Comparison of ENCODE assay signal across 23 mouse cellular contexts in the genomic region with DNA sequence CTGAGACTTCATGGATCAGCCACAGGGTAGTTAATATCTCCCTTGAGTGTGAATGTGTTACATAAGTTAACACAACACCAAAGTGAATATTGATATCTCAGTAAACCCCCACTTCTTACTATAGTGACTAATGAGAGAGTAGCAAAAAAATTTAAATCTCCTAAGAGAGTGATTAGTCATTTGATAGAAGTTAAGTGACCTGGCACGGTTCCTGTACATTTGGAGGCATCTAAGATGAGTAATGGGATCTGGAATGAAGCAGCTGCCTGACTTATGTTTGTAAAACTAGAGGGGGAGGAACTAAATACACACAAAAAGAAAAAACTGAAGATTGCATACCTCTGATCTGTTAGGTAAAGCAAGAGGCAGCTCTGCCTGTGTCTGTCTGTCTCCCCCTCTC. TPM values are rescaled to one million over a fixed set of nuclear protein-coding genes. Genes with fewer than 3 reads are reported as not detected.
A peak's percentile ranks its signal among the peaks of the same experiment; 100 is the strongest.
DNase-seq lines count a peak whose midpoint lies in the region; TF ChIP-seq lines count a peak whose summit lies in the region.
"Had no signal": no experiment of that assay in that cellular context is flagged by ENCODE, and none has a peak within 500 bp of the region (broad histone marks: within the 10 kb centered on the region; RNA-seq: fewer than 3 reads in every experiment).

No protein-coding gene starts in this region.

- no peak for TF ChIP-seq CTCF in heart, adult 2 months (IDR thresholded peaks at IDR 0.05)

- H3K27me3 ChIP-seq in myocyte (ENCODE audit: control insufficient read depth, insufficient read depth, insufficient read length): no peaks in the 10 kb centered on the region
- no peaks in the 10 kb centered on the region for H3K27me3 ChIP-seq in heart, adult 2 months (ENCODE audit: control insufficient read depth, insufficient read depth, low read length)
- H3K27me3 ChIP-seq: liver, embryonic 15.5 days had no signal

- TF ChIP-seq EP300 in heart, adult 2 months (IDR thresholded peaks at IDR 0.05; ENCODE audit: insufficient read depth, low read depth, low read length): no peak

- TF ChIP-seq POLR2A in myocyte (IDR thresholded peaks at IDR 0.05; ENCODE audit: insufficient read length, low read depth): no peak
- no peak for TF ChIP-seq POLR2A in heart, adult 2 months (IDR thresholded peaks at IDR 0.05; ENCODE audit: insufficient read depth, low read depth, low read length)

- H3K4me3 ChIP-seq in myocyte: no peak overlapping the region
- H3K4me3 ChIP-seq in heart, adult 2 months: no peak overlapping the region
- H3K4me3 ChIP-seq: erythroblast, embryonic 14.5 days; forebrain, embryonic 12.5 days; gastrocnemius, adult 2 months; heart, embryonic 10.5 days; hindbrain, embryonic 15.5 days; liver, embryonic 15.5 days had no signal

- H3ac ChIP-seq in myocyte (ENCODE audit: control insufficient read depth, insufficient read length): no peak overlapping the region

- no peak overlapping the region for H3K27ac ChIP-seq in heart, adult 2 months
- H3K27ac ChIP-seq: forebrain, embryonic 12.5 days; gastrocnemius, adult 2 months; heart, embryonic 10.5 days; hindbrain, embryonic 15.5 days; liver, embryonic 15.5 days; stomach, postnatal 0 days had no signal

- WGBS in heart, adult 2 months: 42% methylated on average over 1 of the region's 1 CpGs

- H3K4me1 ChIP-seq in heart, adult 2 months (ENCODE audit: control insufficient read depth, insufficient read depth, low read length): no peaks in the 10 kb centered on the region
- H3K4me1 ChIP-seq: forebrain, embryonic 12.5 days; heart, embryonic 10.5 days; hindbrain, embryonic 15.5 days; liver, embryonic 15.5 days had no signal

- peaks cover 3% of the 10 kb centered on the region for H3K79me2 ChIP-seq in myocyte (ENCODE audit: control insufficient read depth, insufficient read depth)
- H3K79me2 ChIP-seq in heart, adult 2 months (replicated peaks; ENCODE audit: control insufficient read depth, insufficient read depth, low read length): no peaks in the 10 kb centered on the region

- peak; percentile 17 for DNase-seq in adrenal gland, postnatal 14 days
- no peak for DNase-seq in adrenal gland, postnatal 25 days
- peak; percentile 45 for DNase-seq in 416B (ENCODE audit: low read depth)
- peak; percentile 29 for DNase-seq in adipocyte (ENCODE audit: low spot score)
- no peak for DNase-seq in embryo, embryonic 9.5 days (ENCODE audit: extremely low spot score)
- DNase-seq in heart, adult 2 months: no peak
- DNase-seq: cerebellum, adult 11 months; cerebellum, adult 9-11 months; gastrocnemius, adult 2 months; kidney, adult 2 months; kidney, postnatal 14 days; left cerebral cortex, postnatal 4 days; liver; thymus, adult 2 months; thymus, postnatal 4 days had no signal

- intact Hi-C loops in heart, adult 2 months (cut with DNase I): loop anchor here (10.0 kb wide), 1 partner anchor 374 kb away; a partner anchor contains a TSS

- H3K4me2 ChIP-seq in myocyte (ENCODE audit: low read depth): peak overlapping the region; percentile 44
- H3K4me2 ChIP-seq: forebrain, embryonic 12.5 days; hindbrain, embryonic 15.5 days; liver, embryonic 15.5 days; midbrain, embryonic 11.5 days had no signal

- no peak overlapping the region for H3K9ac ChIP-seq in heart, adult 2 months (ENCODE audit: low read depth, low read length)
- H3K9ac ChIP-seq: forebrain, embryonic 12.5 days; hindbrain, embryonic 15.5 days; liver, embryonic 15.5 days had no signal

- H3K36me3 ChIP-seq in myocyte (ENCODE audit: control insufficient read depth, insufficient read depth): no peaks in the 10 kb centered on the region
- no peaks in the 10 kb centered on the region for H3K36me3 ChIP-seq in heart, adult 2 months (ENCODE audit: control insufficient read depth, insufficient read depth, low read length)
- H3K36me3 ChIP-seq: forebrain, embryonic 12.5 days; heart, embryonic 10.5 days; hindbrain, embryonic 15.5 days; liver, embryonic 15.5 days had no signal

TF ChIP-seq in myocyte, 11 proteins besides CTCF, POLR2A, EP300 and RAD21:
- peak in 1 of 3 experiments; percentile 4 for TF ChIP-seq MYOD1 (IDR thresholded peaks at IDR 0.05; ENCODE audit: control insufficient read depth in 1 of 3, insufficient read length in 2 of 3, low read depth in 2 of 3)
- TF ChIP-seq TCF12 (IDR thresholded peaks at IDR 0.05; ENCODE audit: insufficient read depth, poor library complexity, severe bottlenecking): no peak

RNA-seq across cellular contexts. Expression of a gene that starts 7.1 kb away (rescaled TPM):
- total RNA-seq in adrenal gland, postnatal 14 days (2021): 25.3 and 27.5 TPM in 2 replicates
- 26.0 and 37.9 TPM in 2 replicates for total RNA-seq in adrenal gland, postnatal 25 days (2021)
- polyA plus RNA-seq in myocyte (2012; fragmentation: generic; extraction: Trizol): 12.1 TPM
- total RNA-seq in heart, adult 2 months (2021): 10 to 100 TPM in 1 of 2 experiments, 1 to 10 TPM in 1; 7.2 to 12.8 TPM
- 12.9 and 18.2 TPM in 2 replicates for polyA plus RNA-seq in heart, adult 2 months (2012; rRNA removed)

Comparison
In these comparisons a context has a peak if more than half of its experiments do, and no peak if none do; other contexts are left out.
1. DNase-seq: peak in adrenal gland, postnatal 14 days (single experiment), 416B (single experiment) and adipocyte (single experiment); none in adrenal gland, postnatal 25 days (single experiment), embryo, embryonic 9.5 days (single experiment) and heart, adult 2 months (0 of 2).